Mouse (Mus musculus): ENCODE measurements around the gene Olfr550. TPM values are rescaled to one million over a fixed set of nuclear protein-coding genes. Genes with fewer than 3 reads are reported as not detected.

The Olfr550 gene
- not detected in 2 replicates for polyA plus RNA-seq (2014; fragmentation: Nextera tagmentation; extraction: Ambion mirVana)

GRCm38 (mm10) chr7:102571142-102571541 is at the start of gene Olfr550:
TSS of gene Olfr550 (plus strand) at chr7:102571442.
- Histone ChIP-seq H3K9me3 (ENCODE audit: control insufficient read depth, low read length) (no peaks in the 10 kb centered on the region), H3K36me3 (ENCODE audit: control insufficient read depth, insufficient read depth, low read length) (no peaks in the 10 kb centered on the region), H3K27me3 (ENCODE audit: control insufficient read depth, insufficient read depth, low read length) (no peaks in the 10 kb centered on the region), H3K27ac (ENCODE audit: low read depth, low read length) (no peak within 1 kb of the TSS), H3K9ac (ENCODE audit: low read length) (no peak within 1 kb of the TSS), H3K4me2 (no peak within 1 kb of the TSS), H3K4me3 (ENCODE audit: low read depth, low read length) (no peak within 1 kb of the TSS), H3K4me1 (ENCODE audit: control insufficient read depth, insufficient read depth, low read length) (peaks cover 5% of the 10 kb centered on the region; the same call in 1 of the 2 replicates)
- no peak for ATAC-seq (ENCODE audit: low FRiP score)
- no peak for DNase-seq (ENCODE audit: low spot score, missing footprints)
- WGBS = 95% methylated on average over 8 of the region's 8 CpGs

GRCm38 (mm10) chr7:102529052-102529451 is 42.2 kb upstream of the Olfr550 start:
- ATAC-seq (ENCODE audit: low FRiP score) = no peak
- H3K4me2 ChIP-seq = no peak overlapping the region
- H3K27ac ChIP-seq (ENCODE audit: low read depth, low read length) = no peak overlapping the region
- DNase-seq (ENCODE audit: low spot score, missing footprints) = peak; percentile 10
- H3K9ac ChIP-seq (ENCODE audit: low read length) = no peak overlapping the region
- WGBS = 76% methylated on average over 1 of the region's 1 CpGs
- H3K4me3 ChIP-seq (ENCODE audit: low read depth, low read length) = no peak overlapping the region
- no peaks in the 10 kb centered on the region for H3K4me1 ChIP-seq (ENCODE audit: control insufficient read depth, insufficient read depth, low read length)
- no peaks in the 10 kb centered on the region for H3K9me3 ChIP-seq (ENCODE audit: control insufficient read depth, low read length)
- H3K36me3 ChIP-seq (ENCODE audit: control insufficient read depth, insufficient read depth, low read length) = no peaks in the 10 kb centered on the region
- no peaks in the 10 kb centered on the region for H3K27me3 ChIP-seq (ENCODE audit: control insufficient read depth, insufficient read depth, low read length)

DNA sequence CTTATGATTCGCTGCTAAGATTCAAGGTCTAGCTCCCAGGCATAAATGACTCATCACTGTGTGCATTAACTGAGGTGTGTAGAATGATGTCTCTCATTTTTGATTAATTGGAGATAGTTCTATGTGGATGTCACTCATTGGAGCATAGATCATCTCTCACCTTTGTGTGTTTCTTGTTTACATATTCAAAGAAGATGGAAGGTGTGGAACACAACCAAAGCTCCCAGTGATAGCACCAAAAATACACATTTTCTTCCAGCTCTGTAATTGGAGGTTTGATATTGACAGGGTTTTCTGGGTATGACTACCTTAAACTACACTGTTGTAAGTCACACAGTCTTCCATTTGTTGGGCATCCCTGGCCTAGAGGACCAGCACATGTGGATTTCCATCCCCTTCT is 36.8 kb upstream of the Olfr550 start, which contains the start of gene Olfr547:
Gene Olfr547, plus strand, starts transcription at position 301 of the 400 bp plus-strand sequence.
- no peaks in the 10 kb centered on the region for H3K27me3 ChIP-seq (ENCODE audit: control insufficient read depth, insufficient read depth, low read length)
- no peaks in the 10 kb centered on the region for H3K4me1 ChIP-seq (ENCODE audit: control insufficient read depth, insufficient read depth, low read length)
- no peak within 1 kb of the TSS for H3K9ac ChIP-seq (ENCODE audit: low read length)
- WGBS = 96% methylated on average over 1 of the region's 1 CpGs
- H3K4me2 ChIP-seq = no peak within 1 kb of the TSS
- no peaks in the 10 kb centered on the region for H3K36me3 ChIP-seq (ENCODE audit: control insufficient read depth, insufficient read depth, low read length)
- H3K27ac ChIP-seq (ENCODE audit: low read depth, low read length) = no peak within 1 kb of the TSS
- H3K9me3 ChIP-seq (ENCODE audit: control insufficient read depth, low read length) = no peaks in the 10 kb centered on the region
- H3K4me3 ChIP-seq (ENCODE audit: low read depth, low read length) = no peak within 1 kb of the TSS
- DNase-seq (ENCODE audit: low spot score, missing footprints) = no peak
- no peak for ATAC-seq (ENCODE audit: low FRiP score)

DNA sequence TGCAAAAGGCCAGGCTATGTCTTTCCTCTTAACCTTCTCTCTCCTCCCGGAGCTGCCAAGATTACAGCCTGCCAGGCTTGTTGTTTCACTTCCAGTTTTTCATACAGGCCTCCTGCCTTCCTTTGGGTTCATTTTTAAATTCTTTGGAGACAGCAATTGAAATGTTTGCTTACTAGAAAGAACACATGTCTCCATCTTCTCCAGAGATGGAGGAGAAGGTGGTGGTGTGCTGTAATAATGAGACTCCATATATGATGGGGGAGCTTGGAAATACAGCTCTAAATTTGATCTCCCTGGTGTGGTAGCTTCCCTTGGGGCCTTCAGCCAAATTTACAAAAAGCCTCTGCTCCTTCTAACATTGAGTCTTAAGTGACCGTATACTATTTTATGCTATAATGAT is 30.6 kb upstream of the Olfr550 start, which contains the start of gene Olfr548-ps1:
Gene Olfr548-ps1, plus strand, starts transcription at position 301 of the 400 bp plus-strand sequence.
- Histone ChIP-seq H3K4me1 (ENCODE audit: control insufficient read depth, insufficient read depth, low read length) (no peaks in the 10 kb centered on the region), H3K27me3 (ENCODE audit: control insufficient read depth, insufficient read depth, low read length) (no peaks in the 10 kb centered on the region), H3K36me3 (ENCODE audit: control insufficient read depth, insufficient read depth, low read length) (no peaks in the 10 kb centered on the region), H3K4me2 (no peak within 1 kb of the TSS), H3K27ac (ENCODE audit: low read depth, low read length) (no peak within 1 kb of the TSS), H3K9ac (ENCODE audit: low read length) (no peak within 1 kb of the TSS), H3K9me3 (ENCODE audit: control insufficient read depth, low read length) (no peaks in the 10 kb centered on the region), H3K4me3 (ENCODE audit: low read depth, low read length) (no peak within 1 kb of the TSS)
- 86% methylated on average over 2 of the region's 2 CpGs for WGBS
- ATAC-seq (ENCODE audit: low FRiP score) (no peak), DNase-seq (ENCODE audit: low spot score, missing footprints) (peak; percentile 71)

- Histone ChIP-seq H3K4me3 (ENCODE audit: low read depth, low read length) (no peak overlapping the region), H3K4me1 (ENCODE audit: control insufficient read depth, insufficient read depth, low read length) (no peaks in the 10 kb centered on the region), H3K4me2 (no peak overlapping the region), H3K27me3 (ENCODE audit: control insufficient read depth, insufficient read depth, low read length) (no peaks in the 10 kb centered on the region), H3K9ac (ENCODE audit: low read length) (no peak overlapping the region), H3K27ac (ENCODE audit: low read depth, low read length) (no peak overlapping the region), H3K36me3 (ENCODE audit: control insufficient read depth, insufficient read depth, low read length) (no peaks in the 10 kb centered on the region), H3K9me3 (ENCODE audit: control insufficient read depth, low read length) (no peaks in the 10 kb centered on the region)
- DNase-seq (ENCODE audit: low spot score, missing footprints) (peak; percentile 60), ATAC-seq (ENCODE audit: low FRiP score) (no peak)
- 58% methylated on average over 3 of the region's 3 CpGs for WGBS
Observed at GRCm38 (mm10) chr7:102541251-102541650, 30.0 kb upstream of the Olfr550 start.

DNA sequence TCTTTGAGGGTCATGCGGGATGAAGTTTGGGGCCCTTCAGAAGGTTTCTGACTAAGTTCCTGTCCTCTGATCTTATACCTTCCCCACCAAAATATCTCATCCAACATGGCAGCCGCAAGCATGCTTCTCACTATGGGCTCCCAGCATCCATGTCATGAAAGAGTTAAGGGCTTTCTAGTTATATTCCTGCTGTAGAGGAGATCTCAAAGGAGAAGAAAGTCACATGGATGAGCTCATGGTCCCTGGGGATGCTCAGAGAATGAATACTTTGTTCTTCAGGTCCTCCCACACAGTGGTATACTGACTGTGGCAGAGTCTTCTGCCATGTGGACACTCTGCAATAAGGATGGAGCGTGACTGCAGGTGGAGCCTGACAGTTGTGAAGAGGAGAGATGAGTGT is 21.7 kb upstream of the Olfr550 start, which contains the start of gene Olfr549:
Gene Olfr549, plus strand, starts transcription at position 301 of the 400 bp plus-strand sequence.
- WGBS = 89% methylated on average over 3 of the region's 3 CpGs
- H3K9ac ChIP-seq (ENCODE audit: low read length) = no peak within 1 kb of the TSS
- no peaks in the 10 kb centered on the region for H3K36me3 ChIP-seq (ENCODE audit: control insufficient read depth, insufficient read depth, low read length)
- H3K9me3 ChIP-seq (ENCODE audit: control insufficient read depth, low read length) = no peaks in the 10 kb centered on the region
- no peaks in the 10 kb centered on the region for H3K27me3 ChIP-seq (ENCODE audit: control insufficient read depth, insufficient read depth, low read length)
- ATAC-seq (ENCODE audit: low FRiP score) = no peak
- H3K4me3 ChIP-seq (ENCODE audit: low read depth, low read length) = no peak within 1 kb of the TSS
- no peak within 1 kb of the TSS for H3K4me2 ChIP-seq
- no peaks in the 10 kb centered on the region for H3K4me1 ChIP-seq (ENCODE audit: control insufficient read depth, insufficient read depth, low read length)
- H3K27ac ChIP-seq (ENCODE audit: low read depth, low read length) = no peak within 1 kb of the TSS
- DNase-seq (ENCODE audit: low spot score, missing footprints) = no peak

GRCm38 (mm10) chr7:102553279-102553678 is 18.0 kb upstream of the Olfr550 start:
- 86% methylated on average over 3 of the region's 3 CpGs for WGBS
- no peak for ATAC-seq (ENCODE audit: low FRiP score)
- H3K9me3 ChIP-seq (ENCODE audit: control insufficient read depth, low read length) = no peaks in the 10 kb centered on the region

DNA sequence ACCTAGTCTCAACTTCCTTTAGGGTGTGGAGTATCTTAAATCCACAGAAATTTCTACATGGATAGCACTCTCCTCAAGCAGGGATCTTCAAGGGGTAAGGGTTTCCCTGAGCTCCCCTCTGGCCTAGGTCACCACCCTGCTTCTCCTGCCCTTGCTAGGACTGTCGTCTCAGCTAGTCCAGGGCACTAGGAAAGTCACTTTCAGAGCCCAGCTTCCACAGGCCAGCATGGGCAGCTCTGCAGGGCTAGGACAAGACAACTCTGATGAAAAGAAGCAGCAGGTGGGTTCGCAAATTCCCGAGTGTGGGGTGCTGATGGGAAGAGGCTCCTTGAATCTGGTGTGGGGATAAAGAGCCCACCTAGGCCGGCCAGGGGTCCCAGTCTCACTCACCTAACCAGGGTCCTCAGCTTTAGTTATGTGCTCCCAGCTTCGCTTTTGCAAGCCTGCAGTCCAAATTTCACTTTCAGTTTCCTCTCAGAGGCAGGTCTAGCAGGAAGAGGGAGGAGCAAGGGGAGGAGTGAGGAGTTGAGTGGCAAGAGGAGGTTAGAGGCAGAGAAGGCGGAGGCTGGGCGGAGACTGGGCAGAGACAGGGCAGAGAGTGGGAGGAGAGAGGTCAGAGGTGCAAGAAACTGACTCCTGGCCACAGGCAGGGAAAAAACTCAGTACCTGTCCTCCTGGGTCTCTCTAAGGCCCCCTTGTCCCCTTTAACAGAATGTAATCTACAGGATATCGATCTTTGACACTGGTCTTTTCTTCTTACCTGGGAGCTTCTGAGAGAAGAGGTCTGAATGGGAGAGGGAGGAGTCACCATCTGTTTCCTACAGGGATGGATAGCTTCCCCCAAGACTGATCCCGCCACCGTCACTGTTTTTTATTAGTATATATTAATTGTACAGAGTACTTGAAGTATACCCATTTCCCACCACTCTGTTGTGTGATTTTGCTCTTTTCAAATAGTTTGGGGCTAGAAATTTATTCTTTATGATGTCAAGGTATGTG is 5.9 kb upstream of the Olfr550 start, which contains the start of gene Trim21:
Gene Trim21, minus strand, starts transcription at position 488 of the 999 bp plus-strand sequence.
- 26% methylated on average over 10 of the region's 10 CpGs for WGBS
- Histone ChIP-seq H3K27me3 (ENCODE audit: control insufficient read depth, insufficient read depth, low read length) (no peaks in the 10 kb centered on the region), H3K9me3 (ENCODE audit: control insufficient read depth, low read length) (no peaks in the 10 kb centered on the region), H3K9ac (ENCODE audit: low read length) (peak within 1 kb of the TSS; percentile 13; the same call in 1 of the 2 replicates), H3K4me2 (peak within 1 kb of the TSS; percentile 36; the same call in 1 of the 2 replicates), H3K27ac (ENCODE audit: low read depth, low read length) (no peak within 1 kb of the TSS), H3K4me3 (ENCODE audit: low read depth, low read length) (peak within 1 kb of the TSS; percentile 17), H3K36me3 (ENCODE audit: control insufficient read depth, insufficient read depth, low read length) (no peaks in the 10 kb centered on the region), H3K4me1 (ENCODE audit: control insufficient read depth, insufficient read depth, low read length) (no peaks in the 10 kb centered on the region)
- ATAC-seq (ENCODE audit: low FRiP score) = peak; percentile 87
- DNase-seq (ENCODE audit: low spot score, missing footprints) = peak; percentile 93

More at GRCm38 (mm10) chr7:102553279-102553678, 18.0 kb upstream of the Olfr550 start:
- Histone ChIP-seq H3K27me3 (ENCODE audit: control insufficient read depth, insufficient read depth, low read length) (no peaks in the 10 kb centered on the region), H3K36me3 (ENCODE audit: control insufficient read depth, insufficient read depth, low read length) (no peaks in the 10 kb centered on the region), H3K4me1 (ENCODE audit: control insufficient read depth, insufficient read depth, low read length) (no peaks in the 10 kb centered on the region), H3K4me2 (no peak overlapping the region), H3K4me3 (ENCODE audit: low read depth, low read length) (no peak overlapping the region), H3K27ac (ENCODE audit: low read depth, low read length) (no peak overlapping the region), H3K9ac (ENCODE audit: low read length) (no peak overlapping the region)
- DNase-seq (ENCODE audit: low spot score, missing footprints) = no peak

- no peaks in the 10 kb centered on the region for H3K27me3 ChIP-seq (ENCODE audit: control insufficient read depth, insufficient read depth, low read length)
- no peak overlapping the region for H3K4me2 ChIP-seq
- ATAC-seq (ENCODE audit: low FRiP score) (no peak), DNase-seq (ENCODE audit: low spot score, missing footprints) (no peak)
- WGBS = 87% methylated on average over 4 of the region's 4 CpGs
- no peak overlapping the region for H3K27ac ChIP-seq (ENCODE audit: low read depth, low read length)
- no peak overlapping the region for H3K9ac ChIP-seq (ENCODE audit: low read length)
- H3K36me3 ChIP-seq (ENCODE audit: control insufficient read depth, insufficient read depth, low read length) = no peaks in the 10 kb centered on the region
- no peak overlapping the region for H3K4me3 ChIP-seq (ENCODE audit: low read depth, low read length)
- no peaks in the 10 kb centered on the region for H3K4me1 ChIP-seq (ENCODE audit: control insufficient read depth, insufficient read depth, low read length)
- H3K9me3 ChIP-seq (ENCODE audit: control insufficient read depth, low read length) = no peaks in the 10 kb centered on the region
Observed at GRCm38 (mm10) chr7:102566219-102566618, 5.0 kb upstream of the Olfr550 start.

Measured in midbrain, embryonic 11.5 days (tissue).